Mouse (Mus musculus) liver (tissue): ENCODE measurements around the gene Rps27l.

ENCODE experiments used
- DNase-seq: peaks from one replicate; pipeline ENCODE4 v3.0.0-alpha.2; 2020; ENCODE audit warnings: mixed read lengths

Gene Rps27l

DNA sequence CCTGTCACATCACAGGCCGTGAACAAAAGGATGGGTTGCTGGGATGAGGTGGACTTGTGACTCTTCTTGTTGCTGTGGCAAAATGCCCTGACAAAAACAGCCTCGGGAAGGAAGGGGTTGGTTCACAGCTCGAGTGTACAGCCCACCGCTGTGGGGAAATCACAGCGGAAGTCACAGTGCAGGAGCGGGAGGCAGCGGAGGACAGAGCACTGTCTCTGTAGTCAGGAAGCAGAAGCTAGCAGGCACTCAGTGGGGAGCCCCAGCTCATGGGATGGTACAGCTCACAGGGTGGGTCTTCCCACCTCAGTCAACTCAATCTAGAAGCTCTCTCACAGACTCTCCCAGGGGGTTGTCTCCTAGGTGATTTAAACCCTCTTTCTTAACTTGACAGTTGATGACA, 39.5 kb downstream of the Rps27l start:
- no peak for DNase-seq

DNA sequence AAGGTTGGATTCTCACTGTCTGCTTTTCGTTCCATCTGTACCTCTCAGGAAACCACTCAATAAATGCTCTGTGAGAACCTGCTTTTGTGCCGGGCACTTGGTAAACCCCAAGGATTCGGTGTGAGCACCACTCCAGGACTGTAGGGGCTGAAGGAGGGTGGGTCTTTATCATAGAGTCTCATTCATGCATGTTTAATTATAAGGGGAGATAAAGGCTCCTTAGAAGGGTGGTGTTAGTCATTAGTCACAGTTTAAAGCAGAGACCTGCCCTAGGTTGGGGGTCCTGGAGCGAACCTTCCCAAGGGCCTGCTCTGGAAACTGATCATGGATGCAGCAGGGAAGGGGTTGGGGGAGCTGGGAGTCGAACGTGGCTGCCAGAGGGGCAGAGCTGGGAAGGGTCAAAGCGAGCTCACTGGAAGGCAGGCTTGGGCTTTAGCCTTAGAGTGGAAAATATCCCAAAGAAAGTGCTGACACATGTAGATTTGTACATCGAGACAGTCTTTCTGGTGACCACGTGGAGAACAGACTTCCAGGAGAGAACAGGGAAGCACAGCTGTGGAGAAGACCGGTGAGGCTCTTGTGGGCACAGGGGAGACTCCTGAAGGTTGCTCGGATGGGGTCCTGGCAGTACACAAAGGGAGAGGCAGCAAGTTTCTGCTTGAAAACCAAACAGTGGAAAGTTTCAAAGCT, 42.5 kb downstream of the Rps27l start:
- DNase-seq: peak; percentile 67

DNA sequence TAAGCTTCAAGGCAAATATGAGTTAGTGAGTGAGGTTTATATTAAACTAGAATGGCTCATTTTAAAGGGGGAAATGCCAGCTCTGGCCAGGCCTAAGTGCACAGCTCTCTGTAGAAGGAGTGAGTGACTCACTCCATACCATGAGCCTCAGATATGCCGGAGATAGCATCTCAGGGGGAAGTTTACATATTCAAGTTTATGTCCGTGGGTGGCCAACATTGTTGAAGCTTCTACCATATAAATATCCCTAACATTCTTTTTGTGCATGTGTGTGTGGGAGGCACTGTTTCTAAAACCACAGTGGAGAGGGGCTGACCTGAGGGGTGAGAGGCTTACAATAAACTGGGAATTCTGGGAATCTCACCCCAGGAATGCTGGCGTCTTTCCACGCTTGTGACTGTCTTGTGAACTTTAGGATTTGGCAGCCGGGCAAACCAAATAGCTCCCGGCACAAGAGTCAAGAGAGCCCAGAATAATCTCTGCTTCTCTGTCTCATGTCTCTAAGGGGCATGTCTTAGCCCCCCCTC, 43.1 kb downstream of the Rps27l start:
- DNase-seq: peak; percentile 32

DNA sequence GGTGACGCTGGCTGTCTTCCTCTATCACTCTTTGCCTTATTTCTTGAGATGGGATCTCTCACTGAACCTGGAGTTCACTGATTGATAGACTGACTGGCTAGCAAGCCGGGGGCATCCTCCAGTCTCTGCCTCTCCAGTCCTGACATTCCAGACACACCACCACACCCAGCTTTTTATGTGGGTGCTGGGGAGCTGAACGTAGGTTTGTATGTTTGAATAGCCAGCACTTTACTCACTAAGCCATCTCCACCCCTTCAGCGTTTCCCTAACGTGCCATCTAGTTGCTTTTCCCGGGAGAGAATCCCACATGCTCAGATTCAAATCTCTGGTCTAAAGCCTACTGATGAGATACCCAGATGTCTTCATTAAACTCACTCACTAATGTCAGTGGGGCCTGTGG, 43.7 kb downstream of the Rps27l start:
- DNase-seq: no peak

DNA sequence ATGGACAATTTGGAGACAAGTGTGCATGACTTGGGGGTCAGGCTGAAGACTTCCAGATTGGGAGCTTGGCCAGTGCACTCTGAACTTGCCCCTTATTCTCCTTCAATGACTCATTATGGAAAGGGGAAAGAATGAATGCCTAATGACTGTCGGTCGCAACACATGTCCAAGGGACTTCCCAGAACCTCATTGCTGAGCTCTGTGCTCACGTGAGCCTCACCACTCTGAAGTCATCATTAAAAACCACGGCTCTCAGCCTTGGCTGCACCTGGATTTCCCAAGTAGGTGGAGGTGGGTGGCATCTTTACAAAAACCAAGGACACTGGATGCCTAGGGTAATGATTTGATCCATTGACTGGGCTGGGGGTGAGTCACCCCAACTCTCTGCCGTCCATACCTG, 44.2 kb downstream of the Rps27l start:
- DNase-seq: no peak

DNA sequence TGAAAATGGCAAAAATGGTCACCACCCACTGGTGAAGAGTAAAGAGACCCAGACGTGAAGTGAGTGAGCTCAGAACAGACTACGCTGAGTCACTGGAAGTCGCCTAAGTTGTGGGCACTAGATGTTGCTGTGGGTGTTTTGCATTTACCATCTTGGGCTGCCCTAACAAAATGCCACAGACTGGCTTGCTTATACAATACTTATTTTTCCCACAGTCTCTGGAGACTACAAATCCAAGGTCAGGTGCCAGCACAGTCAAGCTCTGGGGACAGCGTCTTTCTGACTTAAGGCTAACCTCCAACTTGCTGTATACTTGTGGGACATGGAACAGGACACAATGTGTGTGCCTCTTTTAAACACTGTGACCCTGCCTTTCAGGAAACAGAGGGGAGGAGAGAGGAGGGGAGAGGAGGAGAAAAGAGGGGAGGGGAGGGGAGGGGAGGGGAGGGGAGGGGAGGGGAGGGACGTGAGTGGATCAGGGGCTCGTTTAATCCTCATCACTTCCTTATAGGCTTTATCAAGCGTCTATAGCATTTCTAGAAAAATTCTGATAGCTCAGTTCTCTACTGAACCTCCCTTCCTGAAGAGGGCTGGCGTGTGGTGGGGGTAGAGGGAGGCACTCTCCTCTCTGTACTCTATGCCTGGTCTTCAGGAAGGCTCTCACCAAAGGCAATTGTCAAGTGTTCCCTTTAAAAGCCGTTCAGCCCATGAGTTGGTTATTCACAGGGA, 45.3 kb downstream of the Rps27l start:
- peak; percentile 32 for DNase-seq

DNA sequence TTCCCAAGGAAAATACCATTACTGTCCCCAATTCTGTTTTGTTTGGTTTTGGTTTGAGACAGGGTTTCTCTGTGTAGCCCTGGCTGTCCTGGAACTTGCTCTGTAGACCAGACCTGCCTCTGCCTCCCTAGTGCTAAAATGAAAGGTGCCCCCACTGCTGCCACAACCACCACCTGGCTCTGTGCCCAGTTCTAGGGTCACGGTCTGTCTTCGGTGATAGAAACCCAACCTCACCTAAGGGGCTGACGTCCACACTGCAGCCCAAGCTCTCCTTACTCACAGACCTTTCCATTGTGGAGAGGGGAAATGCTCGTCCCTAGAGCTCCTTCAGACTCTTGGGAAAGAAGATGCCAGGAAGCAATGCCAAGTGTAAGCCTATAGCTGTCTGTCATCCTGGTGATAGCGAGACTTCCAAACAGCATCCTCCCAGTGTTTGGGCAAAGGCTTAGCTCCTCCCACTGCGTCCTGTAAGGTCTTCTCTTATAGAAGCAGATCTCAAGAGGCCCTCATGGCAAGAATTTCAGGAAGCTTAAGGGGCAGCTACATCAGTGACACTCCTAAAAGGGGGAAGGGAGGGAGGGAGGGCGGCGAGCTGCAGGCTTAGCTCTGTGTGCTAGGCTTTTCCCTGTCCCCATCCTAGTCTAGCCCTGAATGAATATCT, 46.0 kb downstream of the Rps27l start:
- no peak for DNase-seq
